Mouse (Mus musculus) left cerebral cortex, adult 18-20 months (tissue): ENCODE measurements at regions not wholly inside any gene's neighbourhood (a gene's known extent, or its start where the extent isn't known, plus 50 kb on each side); places are given as distances from the start of the nearest gene placed in this dataset.
A peak's percentile ranks its signal among the peaks of the same experiment; 100 is the strongest.

Source experiments
- DNase-seq, 2 experiments: peaks; one replicate each; pipeline ENCODE4 v3.0.0; 2021 to 2022; ENCODE audit warnings: low spot score in 2 of 2, mixed read lengths in 1 of 2

- DNase-seq, result no peak
Observed at GRCm38 (mm10) chr11:84701319-84702175, 117.8 kb downstream of the Mrm1 start.

DNA sequence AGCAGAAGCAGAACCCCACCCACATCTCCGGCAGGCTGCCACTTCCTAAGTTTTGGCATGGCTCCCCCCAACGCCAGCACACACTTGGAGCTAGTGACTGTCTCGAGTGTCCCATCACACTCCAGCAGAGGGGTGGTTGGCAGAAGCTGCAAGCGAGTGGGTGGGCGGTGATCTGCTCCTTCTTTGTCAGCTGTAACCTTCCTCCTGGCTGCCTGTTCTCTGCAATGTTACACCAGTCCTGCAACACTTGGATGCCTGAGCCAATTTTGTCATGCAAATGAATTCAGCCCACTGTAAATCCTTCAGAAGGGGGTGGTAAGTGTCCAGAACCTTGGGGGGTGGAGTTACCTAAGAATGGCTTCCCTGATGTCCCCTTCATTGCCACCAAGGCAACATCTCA, 121.8 kb downstream of the Mrm1 start:
- DNase-seq, result peak; percentile 78 to 90

GRCm38 (mm10) chr11:84692638-84693037, 126.7 kb downstream of the Mrm1 start:
- no peak for DNase-seq

DNA sequence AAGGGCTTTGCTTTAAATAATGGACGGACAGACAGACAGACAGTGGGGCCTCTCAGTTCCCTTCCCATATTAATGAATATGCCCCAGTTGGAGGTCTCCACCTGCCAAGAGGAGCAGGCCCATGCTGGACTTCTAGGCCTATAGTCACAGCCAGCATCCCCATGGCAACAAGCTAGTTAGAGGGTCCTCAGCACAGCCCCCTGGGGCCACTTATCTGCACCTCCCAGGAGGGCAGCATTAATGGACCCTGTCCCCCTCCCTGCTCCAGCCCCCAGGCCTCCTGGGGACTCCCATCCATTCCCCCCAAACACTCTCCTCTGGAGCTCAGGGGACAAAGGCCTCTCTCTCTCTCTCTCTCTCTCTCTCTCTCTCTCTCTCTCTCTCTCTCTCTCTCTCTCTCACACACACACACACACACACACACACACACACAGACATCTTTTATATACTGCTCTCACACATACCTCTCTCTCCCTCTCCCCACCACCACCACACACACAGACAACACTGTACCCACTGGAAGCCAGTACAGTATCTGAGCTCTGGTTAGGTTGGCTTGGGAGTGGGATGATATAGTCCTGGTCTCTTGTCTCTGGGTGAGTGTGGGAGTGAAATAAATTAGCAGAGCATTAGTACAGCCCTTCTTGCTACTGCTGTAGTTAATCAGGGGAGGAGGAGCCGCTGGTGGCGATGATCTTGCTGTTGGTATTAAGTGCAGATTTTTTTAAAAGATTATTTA, 127.7 kb downstream of the Mrm1 start:
- DNase-seq, result no peak

GRCm38 (mm10) chr11:84686473-84686872, 132.8 kb downstream of the Mrm1 start:
- no peak for DNase-seq

GRCm38 (mm10) chr11:84684325-84684724, 135.0 kb downstream of the Mrm1 start:
- no peak for DNase-seq

DNA sequence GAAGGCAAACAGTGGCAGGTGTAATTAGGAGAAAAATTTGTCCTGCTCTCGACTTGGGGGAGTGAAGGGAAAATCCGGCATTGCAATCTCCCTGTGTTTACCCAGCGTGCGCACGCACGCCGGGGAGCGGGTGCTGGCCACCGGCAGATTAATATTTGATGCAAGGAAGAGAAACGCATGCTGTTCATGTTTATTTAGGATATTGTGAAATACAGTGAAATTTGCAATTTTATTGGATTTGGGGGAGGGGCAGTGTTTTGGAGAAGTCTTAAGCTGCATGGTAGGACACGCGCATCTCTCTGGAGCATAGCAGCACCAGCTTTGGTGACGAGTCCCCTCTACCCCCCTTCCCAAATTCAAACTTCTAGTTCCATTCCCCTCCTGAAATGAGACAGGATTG, 136.4 kb downstream of the Mrm1 start:
- DNase-seq, result no peak

GRCm38 (mm10) chr11:84676377-84677078, 142.8 kb downstream of the Mrm1 start:
- DNase-seq, result no peak

DNA sequence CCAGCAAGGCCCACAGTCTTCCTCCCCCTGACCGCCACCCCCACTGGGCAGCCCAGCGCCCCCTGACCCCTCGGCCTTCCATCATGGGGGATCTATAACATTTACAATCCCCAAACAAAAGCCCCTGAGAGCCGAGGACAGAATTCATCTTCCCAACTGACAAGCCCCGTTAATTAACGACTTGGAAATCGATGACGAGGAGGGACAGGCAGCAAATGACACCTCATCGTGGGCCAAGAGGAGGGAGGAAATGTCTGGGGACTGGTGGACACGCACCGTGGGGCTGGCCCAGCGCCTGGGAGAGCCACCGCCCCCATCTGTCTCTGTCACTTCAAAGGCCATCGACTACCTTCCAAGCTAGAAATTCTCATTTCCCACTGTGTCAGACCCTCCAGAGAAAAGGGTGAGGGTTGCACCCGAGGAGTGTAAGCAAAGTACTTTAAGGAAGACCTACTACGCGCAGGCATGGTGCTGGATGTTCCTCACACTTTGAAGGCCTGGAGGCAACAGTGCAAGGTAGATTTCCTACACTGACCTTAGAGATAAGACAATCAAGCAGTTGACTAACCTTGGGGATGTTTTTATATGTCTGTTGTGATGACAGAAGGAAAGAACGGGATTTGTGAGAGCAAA, 146.4 kb downstream of the Mrm1 start:
- no peak for DNase-seq

GRCm38 (mm10) chr11:84671585-84671984, 146.2 kb upstream of the Lhx1 start:
- DNase-seq, result no peak

- no peak for DNase-seq
Observed at GRCm38 (mm10) chr11:84667711-84668110, 142.4 kb upstream of the Lhx1 start.

- no peak for DNase-seq
Observed at GRCm38 (mm10) chr11:84664258-84664657, 138.9 kb upstream of the Lhx1 start.

DNA sequence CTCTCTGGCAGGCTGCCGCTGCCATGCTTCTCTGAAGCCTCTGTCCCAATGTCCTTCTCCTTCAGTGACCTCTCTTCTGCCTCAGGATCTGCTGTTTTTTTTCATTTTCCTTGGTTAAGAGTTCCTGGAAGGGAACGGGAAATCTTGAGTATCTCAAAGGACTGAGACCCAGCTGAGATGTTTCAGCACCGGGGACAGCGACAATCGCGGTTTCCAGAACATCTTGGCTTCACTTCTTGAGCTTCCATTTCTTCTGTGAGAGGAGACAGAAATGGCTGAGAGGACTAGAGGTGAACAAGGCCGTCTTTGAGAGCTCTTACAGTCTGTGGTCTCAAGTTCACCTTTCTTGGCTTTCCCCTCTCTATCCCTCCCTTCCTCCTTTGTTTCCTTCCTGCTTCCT, 136.6 kb upstream of the Lhx1 start:
- no peak for DNase-seq

GRCm38 (mm10) chr11:84660877-84661276, 135.5 kb upstream of the Lhx1 start:
- no peak for DNase-seq

- DNase-seq, result no peak
Observed at GRCm38 (mm10) chr11:84659370-84659937, 134.1 kb upstream of the Lhx1 start.

GRCm38 (mm10) chr11:84653481-84653880, 128.1 kb upstream of the Lhx1 start:
- DNase-seq, result no peak

GRCm38 (mm10) chr11:84648899-84649298, 123.6 kb upstream of the Lhx1 start:
- DNase-seq, result no peak

GRCm38 (mm10) chr11:84647104-84647503, 121.8 kb upstream of the Lhx1 start:
- no peak for DNase-seq

DNA sequence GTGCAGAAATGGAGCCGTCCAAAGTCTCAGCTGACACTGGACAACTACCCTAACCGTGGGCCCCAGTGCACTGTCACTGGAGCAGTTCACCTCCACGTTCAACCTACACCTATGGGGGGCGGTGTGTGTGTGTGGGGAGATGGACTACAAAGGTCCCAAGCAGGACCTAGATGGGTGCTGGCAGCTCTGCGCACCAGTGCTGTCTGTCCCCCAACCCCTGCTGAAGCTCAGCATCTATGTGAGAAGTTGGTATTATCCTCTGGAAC, 117.7 kb upstream of the Lhx1 start:
- no peak for DNase-seq

DNA sequence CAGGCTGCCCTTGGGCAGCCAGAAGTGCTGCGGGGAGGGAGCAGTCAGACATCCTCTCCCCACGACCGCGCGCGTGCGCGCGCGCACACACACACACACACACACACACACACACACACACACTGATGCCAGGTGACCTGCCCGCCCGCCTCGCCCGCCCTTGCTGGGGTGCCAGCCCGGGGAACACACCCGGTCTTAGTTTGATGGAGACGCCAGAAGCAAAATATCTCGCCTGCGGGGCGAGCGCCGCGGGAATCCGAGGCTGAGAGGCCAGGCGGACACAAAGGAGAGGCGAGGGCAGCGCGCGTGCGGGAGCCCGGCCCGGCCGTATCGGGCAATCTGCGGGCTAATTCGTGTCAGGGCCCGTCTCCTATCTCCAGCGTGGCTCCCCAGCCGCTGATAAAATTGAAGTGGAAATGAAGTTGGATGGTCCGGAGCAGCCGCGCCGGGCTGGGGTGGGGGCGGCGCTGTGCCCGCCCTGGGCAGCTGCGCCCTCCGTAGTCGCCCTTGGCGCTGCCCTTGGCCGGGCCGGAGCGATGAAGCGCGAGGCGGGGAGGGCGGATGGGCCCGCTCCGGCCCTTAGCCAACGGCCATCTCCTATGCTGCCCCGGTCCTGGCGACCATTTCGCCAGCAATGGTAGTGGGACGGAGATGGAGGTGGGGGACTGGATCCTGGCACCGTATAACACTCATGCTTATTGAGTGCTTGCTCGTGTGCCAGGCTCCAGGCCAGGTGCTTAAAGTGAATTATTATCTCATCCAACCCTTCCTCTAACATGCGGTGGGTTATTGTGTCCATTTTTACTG, 117.2 kb upstream of the Lhx1 start:
- peak; percentile 9 to 23 for DNase-seq

GRCm38 (mm10) chr11:84641601-84642000, 116.3 kb upstream of the Lhx1 start:
- no peak for DNase-seq
